Mouse (Mus musculus) megakaryocyte, embryonic 14.5 days (primary cell): ENCODE data around the gene Bcas1. TPM values are rescaled to one million over a fixed set of nuclear protein-coding genes. Genes with fewer than 3 reads are reported as not detected.

Experiments used
- H3K27me3 ChIP-seq: replicated peaks from 2 replicates; pipeline ENCODE3; 2012; ENCODE audit warnings: inconsistent platforms
- H3K36me3 ChIP-seq: replicated peaks from 2 replicates; pipeline ENCODE3; 2012; ENCODE audit warnings: low read length, inconsistent platforms, mixed read lengths
- H3K4me1 ChIP-seq: 2 replicates; pipeline ENCODE4 v1.6.1; 2012; ENCODE audit warnings: inconsistent platforms
- H3K4me3 ChIP-seq: replicated peaks from 2 replicates; pipeline ENCODE3; 2012; ENCODE audit warnings: moderate library complexity, mild to moderate bottlenecking, inconsistent platforms
- H3K9me3 ChIP-seq: 2 replicates; pipeline ENCODE4 v1.6.1; 2012; ENCODE audit warnings: inconsistent platforms
- FLI1 ChIP-seq: IDR thresholded peaks from 2 replicates; pipeline ENCODE4 v1.6.1; 2012; ENCODE audit warnings: low read length, inconsistent platforms, mixed read lengths
- GATA1 ChIP-seq: IDR thresholded peaks from 3 replicates; pipeline ENCODE4 v1.6.1; 2012; ENCODE audit warnings: mixed read lengths, low read length, inconsistent platforms, borderline replicate concordance
- polyA plus RNA-seq: library from polyadenylated mRNA; stranded (reverse); fragments of >175 nt; gene quantifications from 2 replicates; pipeline ENCODE4 v1.2.3, GENCODE M21; 2012; ENCODE audit warnings: low replicate concordance; ENCODE audit not compliant: insufficient read depth

The Bcas1 gene
- polyA plus RNA-seq, 1 experiment, result not detected

GRCm38 (mm10) chr2:170304766-170305165 is 122.9 kb downstream of the Bcas1 start:
- H3K9me3 ChIP-seq, result peaks cover 13% of the 10 kb centered on the region
- H3K4me1 ChIP-seq, result peaks cover 11% of the 10 kb centered on the region
- H3K27me3 ChIP-seq, result peaks cover 14% of the 10 kb centered on the region
- TF ChIP-seq FLI1 (no peak), GATA1 (no peak)
- no peaks in the 10 kb centered on the region for H3K36me3 ChIP-seq
- H3K4me3 ChIP-seq, result no peak overlapping the region

- no peaks in the 10 kb centered on the region for H3K36me3 ChIP-seq
- no peak for TF ChIP-seq GATA1
- no peak for TF ChIP-seq FLI1
Measured at GRCm38 (mm10) chr2:170303595-170303994, 124.0 kb downstream of the Bcas1 start.

GRCm38 (mm10) chr2:170302825-170303224 is 124.8 kb downstream of the Bcas1 start:
- Histone ChIP-seq H3K4me3 (no peak overlapping the region), H3K9me3 (peaks cover 13% of the 10 kb centered on the region), H3K36me3 (no peaks in the 10 kb centered on the region), H3K27me3 (peaks cover 10% of the 10 kb centered on the region), H3K4me1 (peaks cover 11% of the 10 kb centered on the region)
- TF ChIP-seq FLI1 (no peak), GATA1 (no peak)

More at GRCm38 (mm10) chr2:170303595-170303994, 124.0 kb downstream of the Bcas1 start:
- H3K9me3 ChIP-seq, result peaks cover 13% of the 10 kb centered on the region
- peaks cover 11% of the 10 kb centered on the region for H3K4me1 ChIP-seq
- H3K4me3 ChIP-seq, result no peak overlapping the region
- H3K27me3 ChIP-seq, result peaks cover 10% of the 10 kb centered on the region

Other genes with a start within 250 kb of the Bcas1 start
- 3.5 TPM in 1 of 2 replicates, not detected in the other for gene Pfdn4, start 68.6 kb upstream of the Bcas1 start, polyA plus RNA-seq
- gene Cyp24a1, start 69.3 kb upstream of the Bcas1 start, polyA plus RNA-seq, result not detected in 2 replicates
- gene 4930470P17Rik, start 174.2 kb upstream of the Bcas1 start, polyA plus RNA-seq, result not detected in 2 replicates